Mouse (Mus musculus): ENCODE measurements around the gene Lrig2.
A peak's percentile ranks its signal among the peaks of the same experiment; 100 is the strongest.

The Lrig2 gene

DNA sequence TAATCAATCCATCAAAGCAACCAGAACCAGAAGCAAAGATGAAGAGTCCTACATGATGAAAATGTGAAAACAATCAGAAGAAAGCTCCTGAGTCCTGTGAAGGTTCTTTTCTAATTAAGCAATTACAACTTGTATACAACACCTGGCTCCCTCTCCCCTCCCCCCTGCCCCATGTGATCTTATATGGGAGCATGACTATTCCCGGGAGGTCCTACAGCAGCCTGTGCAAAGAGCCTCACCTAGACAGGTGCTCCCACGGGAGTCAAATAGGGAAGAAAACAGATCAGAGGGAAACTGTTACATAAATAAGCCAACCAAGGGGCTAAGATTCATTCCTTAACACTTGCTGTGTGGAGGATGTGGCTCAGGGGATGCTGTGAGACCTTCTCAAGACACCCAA, 143.8 kb downstream of the Lrig2 start:
- no peak for DNase-seq (ENCODE audit: low read depth)

DNA sequence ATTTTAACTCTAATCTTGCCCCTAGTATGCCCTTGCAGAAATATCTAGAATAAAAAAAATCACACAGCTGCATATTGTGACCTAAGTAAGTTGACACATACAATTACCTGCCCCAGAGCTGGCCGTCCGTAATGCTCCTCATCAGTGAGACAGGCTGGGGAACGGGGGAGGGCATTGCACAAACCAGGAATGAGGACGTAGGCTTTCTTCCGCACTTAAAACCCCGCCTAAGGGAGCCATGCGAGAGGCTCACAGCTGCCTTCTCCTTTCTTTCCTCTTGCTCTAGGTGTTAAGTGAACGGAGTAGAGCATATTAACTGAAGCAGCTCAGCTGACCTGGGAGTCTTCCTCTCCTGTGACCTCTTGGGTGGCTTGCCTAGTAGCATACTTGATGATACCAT, 149.9 kb downstream of the Lrig2 start:
- DNase-seq (ENCODE audit: low read depth): no peak

DNA sequence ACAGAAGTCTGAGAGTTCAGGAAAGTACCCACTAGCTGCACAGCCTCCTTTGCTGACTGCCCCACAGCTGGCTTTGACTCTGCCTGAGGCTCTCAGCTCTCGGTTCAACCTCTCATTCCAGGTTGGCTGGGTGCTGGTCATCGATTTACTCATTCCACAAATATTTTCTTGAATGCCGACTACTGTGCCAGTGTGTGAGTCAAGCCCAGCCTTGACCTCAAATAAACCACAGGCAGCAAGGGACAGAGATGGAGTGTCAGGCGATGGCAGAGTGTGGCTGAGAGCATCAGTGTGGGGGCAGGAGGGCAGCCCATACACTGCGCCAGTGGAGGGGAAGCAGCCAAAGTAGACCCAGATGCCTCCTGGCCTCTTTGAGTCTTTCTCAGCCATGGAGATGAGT, 151.4 kb downstream of the Lrig2 start:
- peak; percentile 88 for DNase-seq (ENCODE audit: low read depth)

DNA sequence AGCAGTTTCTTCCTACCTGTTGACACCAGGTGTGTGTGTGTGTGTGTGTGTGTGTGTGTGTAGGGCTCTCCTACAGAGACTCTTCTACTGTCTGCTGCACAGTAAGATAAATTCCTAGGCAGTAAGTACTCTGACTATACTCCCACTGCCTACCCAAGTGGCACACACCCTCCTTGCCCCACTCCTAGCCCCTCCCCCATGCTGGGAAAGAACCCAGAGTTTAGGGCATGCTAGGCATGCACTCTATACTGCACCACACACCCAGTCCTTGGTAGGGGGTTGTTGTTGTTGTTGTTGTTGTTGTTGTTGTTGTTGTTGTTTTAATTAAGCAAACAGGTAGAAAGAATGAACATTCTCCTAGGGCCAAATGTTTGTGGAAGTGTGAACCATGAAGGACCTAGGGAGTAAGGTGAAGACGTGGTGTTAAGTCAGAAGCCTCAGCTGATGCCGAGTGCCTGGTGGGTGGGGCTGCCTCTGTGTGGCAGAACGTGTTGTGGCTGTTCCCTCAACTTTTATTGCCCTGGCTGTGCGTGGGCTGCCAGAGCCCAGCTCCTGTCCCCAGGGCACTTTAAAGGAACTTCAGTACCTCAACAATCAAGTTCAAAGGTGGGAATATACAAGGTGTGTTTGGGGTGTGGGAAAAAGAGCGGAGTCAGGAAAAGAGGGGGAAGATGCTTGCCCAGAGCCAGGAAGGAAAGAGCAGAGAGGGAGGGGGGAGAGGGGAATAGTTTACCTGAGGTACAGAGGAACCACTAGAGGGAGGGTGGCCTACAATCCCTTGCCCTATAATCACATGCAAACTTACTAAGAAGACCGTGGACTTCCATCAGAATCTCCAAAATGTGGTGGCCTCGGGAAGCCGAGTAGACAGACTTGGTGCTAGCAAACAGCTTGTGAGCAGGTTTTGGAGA, 152.2 kb downstream of the Lrig2 start:
- DNase-seq (ENCODE audit: low read depth): no peak

DNA sequence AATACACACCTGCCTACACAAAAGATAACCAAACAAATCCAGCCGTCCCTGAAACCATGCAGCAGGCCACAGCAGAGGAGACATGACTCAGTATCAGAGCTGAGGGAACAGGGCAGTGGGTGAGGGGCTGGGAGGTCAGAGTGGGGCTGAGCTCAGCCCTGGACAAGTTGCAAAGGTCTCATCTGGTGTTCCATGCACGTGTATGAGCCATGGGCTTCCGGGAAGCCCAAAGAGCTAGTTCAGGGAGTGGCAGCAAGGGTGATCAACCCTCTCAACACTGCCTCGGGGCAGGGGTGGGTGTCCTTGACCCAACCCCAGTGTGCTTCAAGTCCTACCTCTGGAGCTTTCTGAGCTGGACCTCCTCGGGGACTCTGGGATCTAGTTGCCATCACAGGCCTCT, 153.0 kb downstream of the Lrig2 start:
- no peak for DNase-seq (ENCODE audit: low read depth)

DNA sequence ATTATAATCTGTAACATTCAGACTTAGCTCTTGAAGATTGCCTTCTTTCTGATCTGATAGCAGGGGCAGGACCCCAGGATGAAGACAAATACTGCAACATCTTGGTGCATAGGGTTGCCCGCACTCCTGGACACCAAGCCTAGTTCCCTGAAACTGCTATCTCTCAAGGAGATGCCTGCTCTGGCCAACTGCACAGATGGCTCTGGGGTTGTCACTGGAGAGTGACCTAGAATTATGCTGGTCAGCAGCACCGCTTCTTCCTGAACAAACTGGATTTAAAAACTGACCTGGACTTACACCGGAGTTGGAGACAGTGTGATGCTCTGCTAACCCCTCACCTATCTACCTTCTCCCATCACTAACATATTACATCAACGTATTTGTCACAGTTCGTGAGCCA, 155.6 kb downstream of the Lrig2 start:
- no peak for DNase-seq (ENCODE audit: low read depth)

DNA sequence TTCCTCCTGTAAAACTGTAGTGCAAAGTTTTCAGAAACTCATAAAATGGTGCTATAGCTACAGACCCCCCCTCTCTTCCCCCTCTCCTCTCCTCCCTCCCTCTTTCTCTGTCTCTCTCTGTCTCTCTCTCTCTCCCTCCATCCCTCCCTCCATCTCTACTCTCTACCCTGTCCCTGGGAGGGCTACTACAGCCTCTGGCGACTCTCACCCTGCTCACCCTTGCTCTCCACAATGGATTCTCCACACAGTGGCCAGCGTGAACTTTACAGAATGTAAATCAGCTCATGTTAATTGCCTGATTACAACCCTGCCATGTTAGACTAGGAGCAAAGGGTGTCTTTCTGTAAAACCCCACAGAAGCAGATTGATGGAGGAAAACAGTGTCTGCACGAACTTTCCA, 157.8 kb downstream of the Lrig2 start:
- DNase-seq (ENCODE audit: low read depth): no peak

DNA sequence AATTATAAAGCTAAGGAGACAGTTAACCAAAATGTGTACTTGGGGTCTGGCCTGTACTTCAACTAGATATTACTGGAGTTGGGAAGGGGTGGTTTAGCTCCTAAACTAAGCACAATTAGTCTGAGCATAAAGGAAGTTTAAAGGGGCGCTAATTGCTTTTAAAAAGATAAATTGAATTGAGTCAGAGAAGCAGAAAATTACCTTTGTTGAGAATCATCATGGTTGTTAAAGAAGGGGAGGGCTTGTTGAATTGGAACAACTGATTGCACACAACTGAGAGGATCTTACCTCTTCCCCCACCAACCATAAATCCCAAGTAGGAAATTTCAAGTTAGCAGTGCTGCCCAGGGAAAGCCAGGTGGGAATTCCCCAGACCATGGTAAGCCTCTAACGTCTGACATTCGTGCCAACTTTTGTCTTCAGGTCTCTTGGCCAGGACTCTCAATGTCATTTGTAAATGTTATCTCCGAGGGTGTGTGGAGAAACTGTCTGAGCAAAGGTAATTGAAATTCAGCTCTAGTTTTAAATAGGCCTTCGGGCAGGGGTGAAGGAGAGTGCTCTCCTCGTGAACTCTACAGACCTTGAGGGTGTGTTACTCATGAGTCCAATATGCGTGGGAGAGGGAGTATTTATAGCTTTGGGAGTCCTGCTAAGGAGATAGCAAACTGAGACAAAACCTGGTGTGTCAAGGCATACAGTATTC, 159.2 kb downstream of the Lrig2 start:
- DNase-seq (ENCODE audit: low read depth): peak; percentile 33

DNA sequence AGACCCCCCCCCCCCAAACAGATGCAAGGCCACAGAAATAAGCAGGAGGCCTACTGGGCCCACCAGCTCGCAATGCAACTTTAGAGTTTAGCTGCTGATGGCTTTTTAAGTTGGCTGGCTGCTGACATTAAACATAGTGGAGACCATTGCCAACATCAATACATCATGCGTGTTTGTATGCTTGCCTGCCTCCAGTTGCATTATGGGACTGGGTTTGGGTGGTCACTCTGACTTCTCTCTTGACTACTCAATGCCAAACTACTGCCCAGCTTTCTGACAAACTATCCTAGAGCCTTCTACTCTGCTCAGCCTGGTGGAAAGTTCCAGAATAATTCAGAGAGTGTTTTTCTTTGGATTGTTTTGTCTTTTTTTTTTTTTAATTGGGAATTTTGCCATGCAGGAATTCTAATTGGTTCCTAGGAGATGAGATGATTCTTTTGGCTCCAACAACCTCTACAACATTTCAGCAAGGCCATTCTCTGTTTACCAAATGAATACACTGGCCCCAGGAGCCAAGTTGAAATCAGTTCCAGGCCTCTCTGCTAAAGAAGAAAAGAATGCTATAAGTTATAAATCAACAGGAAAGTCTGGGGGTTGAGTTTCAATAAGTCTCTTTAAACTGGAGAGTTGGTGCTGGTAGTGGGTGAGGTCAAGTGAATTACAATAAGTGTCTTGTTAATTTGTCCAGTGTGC, 161.3 kb downstream of the Lrig2 start:
- peak; percentile 84 for DNase-seq (ENCODE audit: low read depth)

DNA sequence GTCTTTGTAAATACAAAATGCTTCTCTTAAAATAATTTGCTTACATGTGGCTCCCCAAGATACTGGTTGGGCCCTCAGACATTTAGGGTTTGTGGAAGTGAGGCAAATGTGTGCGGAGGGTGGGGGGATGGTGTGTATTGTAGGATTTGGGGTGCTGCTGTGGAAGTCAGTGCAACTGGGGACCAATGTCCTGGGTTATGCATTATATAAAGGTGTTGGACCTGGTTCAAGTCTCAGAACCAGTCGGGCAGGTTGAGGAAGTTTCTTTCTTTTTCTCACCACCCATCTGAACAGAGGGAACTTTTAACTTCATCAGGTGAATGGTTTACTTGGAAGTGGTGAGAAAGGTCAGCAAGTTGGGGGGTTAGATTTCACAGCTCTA, 161.9 kb downstream of the Lrig2 start:
- DNase-seq (ENCODE audit: low read depth): no peak

DNA sequence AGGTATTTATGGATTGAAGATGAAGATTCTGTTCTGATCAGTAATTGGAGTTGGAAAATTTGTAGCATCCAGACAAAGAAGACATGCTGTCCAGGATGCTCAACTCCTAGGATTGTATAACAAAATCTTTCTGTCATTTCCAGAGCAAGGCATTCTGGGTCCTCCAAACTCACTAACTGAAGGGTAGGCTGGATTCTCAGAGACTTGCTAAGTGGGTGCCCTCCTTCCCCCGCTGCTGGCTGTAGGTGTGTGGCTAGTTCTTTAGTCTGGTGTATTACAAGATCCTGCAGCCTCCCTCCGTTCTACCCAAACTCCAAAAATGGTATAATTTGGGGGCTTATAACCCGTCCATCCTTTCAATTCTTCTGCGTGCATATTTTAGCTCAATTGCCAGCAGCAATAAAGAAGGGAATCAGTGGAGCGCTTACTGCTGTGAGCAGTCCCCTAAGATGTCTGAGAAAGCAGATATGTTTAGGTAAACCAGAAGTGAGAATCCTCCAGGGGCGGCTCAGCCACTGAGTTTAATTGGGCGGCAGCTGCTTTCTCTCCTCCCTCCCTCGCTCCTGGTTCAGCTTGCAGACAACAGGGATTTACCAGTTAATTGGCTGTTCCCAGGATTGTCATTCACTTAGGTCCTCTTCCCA, 162.4 kb downstream of the Lrig2 start:
- DNase-seq (ENCODE audit: low read depth): no peak
